Mouse (Mus musculus): ENCODE results near the gene Pcsk4. TPM values are rescaled to one million over a fixed set of nuclear protein-coding genes. Genes with fewer than 3 reads are reported as not detected.

Pcsk4 gene
- polyA plus RNA-seq, 1 experiment from 2014 or later = 3.8 TPM

DNA sequence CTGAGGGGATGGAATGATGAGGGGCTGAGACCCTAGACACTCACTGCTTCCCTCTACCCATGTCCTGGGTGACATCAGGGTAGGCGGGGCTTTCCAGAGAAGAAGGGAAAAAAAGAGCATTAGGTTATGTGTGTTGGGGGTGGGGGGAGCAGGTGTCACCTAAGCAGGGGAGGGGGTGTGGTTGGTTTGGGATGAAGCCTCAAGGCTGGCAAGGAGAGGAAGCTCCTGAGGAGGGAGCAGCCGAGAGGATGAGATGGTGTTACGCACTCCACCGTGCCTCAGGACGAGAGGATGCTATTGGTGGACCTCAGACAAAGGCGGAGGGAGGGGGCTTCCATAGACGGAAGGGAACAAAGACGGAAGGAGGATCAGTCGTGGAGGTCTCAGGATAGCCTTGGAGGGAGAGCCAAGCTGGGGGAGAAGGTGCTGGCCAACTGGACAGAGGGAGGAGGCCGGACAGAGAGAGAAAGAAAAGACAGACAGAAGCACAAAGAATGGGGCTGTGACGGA, 28.6 kb downstream of the Pcsk4 start:
- H3K4me1 ChIP-seq (replicated peaks; ENCODE audit: control insufficient read depth, insufficient read depth, low read length) = peaks cover 49% of the 10 kb centered on the region

DNA sequence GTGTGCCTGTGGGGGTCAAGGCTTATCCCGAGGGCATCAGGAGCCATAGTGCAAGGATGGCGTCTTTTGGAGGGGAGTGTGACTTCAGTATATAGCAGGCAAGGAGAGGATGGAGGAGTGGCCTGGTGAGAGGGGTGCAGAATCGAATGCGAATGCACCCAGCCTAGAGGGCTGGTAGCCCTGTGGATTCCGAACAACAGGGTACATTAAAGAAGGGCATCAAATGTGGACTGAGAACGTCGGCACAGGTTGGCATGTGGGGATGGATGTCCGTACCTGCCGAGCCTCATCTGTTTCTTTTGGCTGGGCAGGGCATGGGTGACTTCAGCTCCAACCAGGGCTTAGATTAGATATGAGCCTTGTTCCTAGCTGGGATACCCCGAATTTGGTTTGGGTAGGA, 29.5 kb downstream of the Pcsk4 start:
- Histone ChIP-seq H3K9ac (ENCODE audit: low read length) (peak overlapping the region; percentile 95), H3K4me2 (ENCODE audit: low read depth, low read length, severe bottlenecking) (peak overlapping the region; percentile 74), H3K4me3 (ENCODE audit: low read depth, low read length) (peak overlapping the region; percentile 63), H3K27me3 (ENCODE audit: control insufficient read depth, insufficient read depth, low read length) (peaks cover 5% of the 10 kb centered on the region), H3K9me3 (ENCODE audit: control insufficient read depth, low read length) (no peaks in the 10 kb centered on the region), H3K27ac (ENCODE audit: low read depth, low read length) (peak overlapping the region; percentile 88; the same call in 1 of the 2 replicates), H3K4me1 (replicated peaks; ENCODE audit: control insufficient read depth, insufficient read depth, low read length) (peaks cover 53% of the 10 kb centered on the region), H3K36me3 (ENCODE audit: control insufficient read depth, insufficient read depth, low read length) (peaks cover 3% of the 10 kb centered on the region; the same call in 1 of the 2 replicates)
- DNase-seq (ENCODE audit: low spot score) (no peak), ATAC-seq (replicated peaks; ENCODE audit: low FRiP score) (no peak)
- WGBS = 45% methylated on average over 10 of the region's 10 CpGs

More for the DNA sequence above, 28.6 kb downstream of the Pcsk4 start:
- Histone ChIP-seq H3K27me3 (ENCODE audit: control insufficient read depth, insufficient read depth, low read length) (peaks cover 5% of the 10 kb centered on the region), H3K4me2 (ENCODE audit: low read depth, low read length, severe bottlenecking) (peak overlapping the region; percentile 74), H3K4me3 (ENCODE audit: low read depth, low read length) (peak overlapping the region; percentile 63), H3K9me3 (ENCODE audit: control insufficient read depth, low read length) (no peaks in the 10 kb centered on the region), H3K27ac (ENCODE audit: low read depth, low read length) (peak overlapping the region; percentile 57), H3K36me3 (ENCODE audit: control insufficient read depth, insufficient read depth, low read length) (peaks cover 6% of the 10 kb centered on the region; the same call in 1 of the 2 replicates), H3K9ac (ENCODE audit: low read length) (peak overlapping the region; percentile 68)
- 7% methylated on average over 11 of the region's 11 CpGs for WGBS
- ATAC-seq (replicated peaks; ENCODE audit: low FRiP score) = peak; percentile 69
- peak; percentile 78 for DNase-seq (ENCODE audit: low spot score)

DNA sequence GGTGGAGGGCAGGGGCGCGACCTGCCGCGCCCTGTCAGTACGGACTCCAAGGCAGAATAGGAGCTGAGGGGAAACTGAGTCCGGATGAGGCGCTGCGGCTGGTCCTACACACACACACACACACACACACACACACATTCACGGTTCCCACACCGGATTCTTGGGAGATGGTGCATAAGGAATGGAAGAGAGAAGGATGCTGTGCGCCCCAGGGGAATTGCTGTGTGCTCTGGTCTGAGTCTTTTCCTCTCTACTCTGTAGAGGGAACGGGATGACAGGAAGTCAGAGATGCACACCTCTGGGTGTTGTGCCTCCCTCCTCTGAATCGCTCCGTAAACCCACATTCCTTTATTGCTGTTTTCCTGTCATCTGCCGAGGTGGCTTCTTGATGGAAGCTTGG, 30.0 kb downstream of the Pcsk4 start:
- DNase-seq (ENCODE audit: low spot score) (no peak), ATAC-seq (replicated peaks; ENCODE audit: low FRiP score) (no peak)
- Histone ChIP-seq H3K9me3 (ENCODE audit: control insufficient read depth, low read length) (no peaks in the 10 kb centered on the region), H3K4me2 (ENCODE audit: low read depth, low read length, severe bottlenecking) (peak overlapping the region; percentile 74), H3K4me1 (replicated peaks; ENCODE audit: control insufficient read depth, insufficient read depth, low read length) (peaks cover 53% of the 10 kb centered on the region), H3K4me3 (ENCODE audit: low read depth, low read length) (peak overlapping the region; percentile 63), H3K27me3 (ENCODE audit: control insufficient read depth, insufficient read depth, low read length) (peaks cover 5% of the 10 kb centered on the region), H3K27ac (ENCODE audit: low read depth, low read length) (peak overlapping the region; percentile 88), H3K36me3 (ENCODE audit: control insufficient read depth, insufficient read depth, low read length) (peaks cover 8% of the 10 kb centered on the region), H3K9ac (ENCODE audit: low read length) (peak overlapping the region; percentile 95)
- WGBS = 5% methylated on average over 15 of the region's 15 CpGs

DNA sequence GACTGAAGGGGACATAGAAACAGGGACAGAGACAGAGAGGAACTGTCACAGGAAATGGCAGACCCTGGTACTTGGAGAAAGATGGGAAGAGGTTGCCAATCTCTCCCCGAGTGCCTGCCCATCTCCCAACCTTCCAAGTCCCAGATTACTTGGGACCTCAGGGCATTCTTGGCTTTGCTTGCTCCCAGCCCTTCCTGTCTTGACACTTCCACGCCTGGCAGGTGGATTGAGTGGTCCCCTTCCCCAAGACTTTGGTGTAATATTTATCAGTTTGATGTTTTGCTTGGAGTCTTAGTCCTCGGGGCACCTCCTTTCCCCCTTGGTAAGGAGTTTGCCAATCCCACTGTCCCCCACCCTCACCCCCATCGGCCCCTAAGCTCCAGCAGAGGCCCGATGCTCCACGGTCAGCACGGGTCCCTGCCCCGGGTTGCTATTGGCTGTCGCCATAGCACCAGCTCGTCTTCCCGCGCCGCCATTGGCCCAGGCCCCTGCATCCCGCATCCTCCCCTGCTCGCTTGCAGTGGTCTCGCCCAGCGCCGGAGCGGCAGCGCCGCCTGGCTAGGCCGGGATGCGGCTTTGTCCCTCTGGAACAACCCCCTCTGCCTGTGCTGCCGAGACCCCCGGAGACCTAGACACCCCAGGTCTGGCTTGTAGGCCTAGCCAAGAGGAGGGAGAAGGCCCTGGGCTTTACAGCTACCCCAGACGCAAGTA, 30.6 kb downstream of the Pcsk4 start:
- DNase-seq (ENCODE audit: low spot score) (peak; percentile 95), ATAC-seq (replicated peaks; ENCODE audit: low FRiP score) (peak; percentile 86)
- Histone ChIP-seq H3K9me3 (ENCODE audit: control insufficient read depth, low read length) (no peaks in the 10 kb centered on the region), H3K9ac (ENCODE audit: low read length) (peak overlapping the region; percentile 95), H3K4me1 (replicated peaks; ENCODE audit: control insufficient read depth, insufficient read depth, low read length) (peaks cover 53% of the 10 kb centered on the region), H3K4me3 (ENCODE audit: low read depth, low read length) (peak overlapping the region; percentile 63), H3K27ac (ENCODE audit: low read depth, low read length) (peak overlapping the region; percentile 88), H3K27me3 (ENCODE audit: control insufficient read depth, insufficient read depth, low read length) (peaks cover 5% of the 10 kb centered on the region), H3K36me3 (ENCODE audit: control insufficient read depth, insufficient read depth, low read length) (peaks cover 14% of the 10 kb centered on the region), H3K4me2 (ENCODE audit: low read depth, low read length, severe bottlenecking) (peak overlapping the region; percentile 74)
- 4% methylated on average over 26 of the region's 26 CpGs for WGBS

DNA sequence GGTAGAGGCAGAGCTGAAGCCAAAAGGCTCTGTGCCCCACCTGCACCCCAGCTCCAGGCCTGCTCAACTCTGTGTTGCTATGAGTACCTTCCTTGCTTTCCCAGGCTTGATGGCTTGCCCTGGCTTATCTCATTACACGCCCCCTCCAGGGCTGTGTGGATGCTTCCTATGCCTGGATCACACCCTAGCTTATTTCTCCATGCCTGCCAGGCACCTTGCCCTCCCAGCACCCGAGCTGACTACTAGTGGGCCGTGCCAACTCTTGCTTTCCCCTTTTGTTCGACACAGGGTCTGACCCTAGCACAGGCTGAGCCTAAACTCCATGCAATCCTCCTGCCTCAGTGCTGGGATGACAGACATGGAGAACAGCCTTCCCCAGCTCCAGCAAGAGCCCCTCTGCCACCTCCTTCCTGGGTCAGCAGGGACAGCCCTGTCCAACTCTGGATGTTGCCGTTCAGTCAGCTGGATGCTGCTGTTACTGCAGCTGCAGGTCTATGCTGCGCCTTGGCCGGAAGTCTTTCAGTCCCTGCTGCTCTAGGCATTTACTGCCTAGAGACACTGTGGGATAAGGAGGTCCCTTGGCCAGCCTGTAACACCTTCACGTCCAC, 31.7 kb downstream of the Pcsk4 start:
- H3K4me3 ChIP-seq (ENCODE audit: low read depth, low read length) = no peak overlapping the region
- DNase-seq (ENCODE audit: low spot score) = no peak
- ATAC-seq (replicated peaks; ENCODE audit: low FRiP score) = no peak
- peaks cover 56% of the 10 kb centered on the region for H3K4me1 ChIP-seq (replicated peaks; ENCODE audit: control insufficient read depth, insufficient read depth, low read length)
- H3K9me3 ChIP-seq (ENCODE audit: control insufficient read depth, low read length) = no peaks in the 10 kb centered on the region
- H3K9ac ChIP-seq (ENCODE audit: low read length) = peak overlapping the region; percentile 21
- H3K27ac ChIP-seq (ENCODE audit: low read depth, low read length) = no peak overlapping the region
- H3K27me3 ChIP-seq (ENCODE audit: control insufficient read depth, insufficient read depth, low read length) = peaks cover 5% of the 10 kb centered on the region
- 79% methylated on average over 8 of the region's 8 CpGs for WGBS
- H3K4me2 ChIP-seq (ENCODE audit: low read depth, low read length, severe bottlenecking) = no peak overlapping the region
- peaks cover 14% of the 10 kb centered on the region for H3K36me3 ChIP-seq (ENCODE audit: control insufficient read depth, insufficient read depth, low read length)

GRCm38 (mm10) chr10:80296824-80297223, 32.5 kb downstream of the Pcsk4 start:
- Histone ChIP-seq H3K4me2 (ENCODE audit: low read depth, low read length, severe bottlenecking) (peak overlapping the region; percentile 55), H3K36me3 (ENCODE audit: control insufficient read depth, insufficient read depth, low read length) (peaks cover 11% of the 10 kb centered on the region), H3K9me3 (ENCODE audit: control insufficient read depth, low read length) (no peaks in the 10 kb centered on the region), H3K27ac (ENCODE audit: low read depth, low read length) (peak overlapping the region; percentile 78; the same call in 1 of the 2 replicates), H3K9ac (ENCODE audit: low read length) (peak overlapping the region; percentile 54), H3K27me3 (ENCODE audit: control insufficient read depth, insufficient read depth, low read length) (peaks cover 5% of the 10 kb centered on the region), H3K4me3 (ENCODE audit: low read depth, low read length) (peak overlapping the region; percentile 35; the same call in 1 of the 2 replicates), H3K4me1 (replicated peaks; ENCODE audit: control insufficient read depth, insufficient read depth, low read length) (peaks cover 49% of the 10 kb centered on the region)
- ATAC-seq (replicated peaks; ENCODE audit: low FRiP score) (no peak), DNase-seq (ENCODE audit: low spot score) (no peak)
- 84% methylated on average over 5 of the region's 5 CpGs for WGBS

- Histone ChIP-seq H3K27ac (ENCODE audit: low read depth, low read length) (peak within 1 kb of the TSS; percentile 78), H3K36me3 (ENCODE audit: control insufficient read depth, insufficient read depth, low read length) (peaks cover 11% of the 10 kb centered on the region), H3K4me2 (ENCODE audit: low read depth, low read length, severe bottlenecking) (peak within 1 kb of the TSS; percentile 55), H3K9me3 (ENCODE audit: control insufficient read depth, low read length) (no peaks in the 10 kb centered on the region), H3K9ac (ENCODE audit: low read length) (peak within 1 kb of the TSS; percentile 54), H3K4me3 (ENCODE audit: low read depth, low read length) (peak within 1 kb of the TSS; percentile 35), H3K4me1 (replicated peaks; ENCODE audit: control insufficient read depth, insufficient read depth, low read length) (peaks cover 44% of the 10 kb centered on the region), H3K27me3 (ENCODE audit: control insufficient read depth, insufficient read depth, low read length) (peaks cover 5% of the 10 kb centered on the region)
- ATAC-seq (replicated peaks; ENCODE audit: low FRiP score) = peak; percentile 38
- peak; percentile 89 for DNase-seq (ENCODE audit: low spot score)
- WGBS = under 1% methylated on average over 26 of the region's 26 CpGs
Observed at GRCm38 (mm10) chr10:80295618-80296425, 33.5 kb downstream of the Pcsk4 start, which contains the start of gene Apc2. Gene Apc2 (plus strand): TSS chr10:80295977.

- Histone ChIP-seq H3K4me1 (replicated peaks; ENCODE audit: control insufficient read depth, insufficient read depth, low read length) (peaks cover 36% of the 10 kb centered on the region), H3K36me3 (ENCODE audit: control insufficient read depth, insufficient read depth, low read length) (peaks cover 11% of the 10 kb centered on the region), H3K9ac (ENCODE audit: low read length) (peak overlapping the region; percentile 54; the same call in 1 of the 2 replicates), H3K4me2 (ENCODE audit: low read depth, low read length, severe bottlenecking) (no peak overlapping the region), H3K27me3 (ENCODE audit: control insufficient read depth, insufficient read depth, low read length) (peaks cover 5% of the 10 kb centered on the region), H3K27ac (ENCODE audit: low read depth, low read length) (peak overlapping the region; percentile 78), H3K9me3 (ENCODE audit: control insufficient read depth, low read length) (no peaks in the 10 kb centered on the region), H3K4me3 (ENCODE audit: low read depth, low read length) (no peak overlapping the region)
- no peak for ATAC-seq (replicated peaks; ENCODE audit: low FRiP score)
- 42% methylated on average over 7 of the region's 7 CpGs for WGBS
- DNase-seq (ENCODE audit: low spot score) = no peak
Observed at GRCm38 (mm10) chr10:80294788-80295303, 34.5 kb downstream of the Pcsk4 start.

Measured in forebrain, embryonic 11.5 days (tissue).